Mouse (Mus musculus): ENCODE data around the gene Pigs. TPM values are rescaled to one million over a fixed set of nuclear protein-coding genes. Genes with fewer than 3 reads are reported as not detected.

Pigs gene
- total and polyA plus RNA-seq, 2 experiments from 2014 or later = 31.2 to 39.7 TPM

GRCm38 (mm10) chr11:78324965-78325364 is 3.2 kb upstream of the Pigs start:
- Histone ChIP-seq H3K9me3 (replicated peaks; ENCODE audit: control insufficient read depth, low read length) (no peaks in the 10 kb centered on the region), H3K9ac (replicated peaks; ENCODE audit: low read depth, low read length) (no peak overlapping the region), H3K27me3 (ENCODE audit: control insufficient read depth, insufficient read depth, low read length) (no peaks in the 10 kb centered on the region), H3K4me1 (ENCODE audit: control insufficient read depth, insufficient read depth) (peaks cover 28% of the 10 kb centered on the region), H3K4me2 (ENCODE audit: low read depth, low read length) (no peak overlapping the region), H3K36me3 (replicated peaks; ENCODE audit: control insufficient read depth, insufficient read depth, low read length) (peaks cover 16% of the 10 kb centered on the region; the same call in 1 of the 2 replicates), H3K27ac (ENCODE audit: low read depth) (no peak overlapping the region), H3K4me3 (ENCODE audit: low read depth, low read length) (no peak overlapping the region)
- TF ChIP-seq EP300 (IDR thresholded peaks at IDR 0.05; ENCODE audit: low read depth) (no peak), CTCF (IDR thresholded peaks at IDR 0.05; ENCODE audit: low read depth) (no peak)
- 91% methylated on average over 12 of the region's 12 CpGs for WGBS
- DNase-seq (ENCODE audit: low spot score) = no peak
- ATAC-seq (ENCODE audit: insufficient read depth, low read depth) = no peak

GRCm38 (mm10) chr11:78327215-78327614 is 1.0 kb upstream of the Pigs start:
- Histone ChIP-seq H3K27me3 (ENCODE audit: control insufficient read depth, insufficient read depth, low read length) (no peaks in the 10 kb centered on the region), H3K9ac (replicated peaks; ENCODE audit: low read depth, low read length) (no peak overlapping the region), H3K4me1 (ENCODE audit: control insufficient read depth, insufficient read depth) (peaks cover 28% of the 10 kb centered on the region), H3K4me2 (ENCODE audit: low read depth, low read length) (no peak overlapping the region), H3K27ac (ENCODE audit: low read depth) (no peak overlapping the region), H3K9me3 (replicated peaks; ENCODE audit: control insufficient read depth, low read length) (no peaks in the 10 kb centered on the region), H3K4me3 (ENCODE audit: low read depth, low read length) (no peak overlapping the region), H3K36me3 (replicated peaks; ENCODE audit: control insufficient read depth, insufficient read depth, low read length) (no peaks in the 10 kb centered on the region)
- WGBS = 92% methylated on average over 4 of the region's 4 CpGs
- DNase-seq (ENCODE audit: low spot score) (no peak), ATAC-seq (ENCODE audit: insufficient read depth, low read depth) (no peak)
- TF ChIP-seq EP300 (IDR thresholded peaks at IDR 0.05; ENCODE audit: low read depth) (no peak), CTCF (IDR thresholded peaks at IDR 0.05; ENCODE audit: low read depth) (no peak)

- Histone ChIP-seq H3K27me3 (ENCODE audit: control insufficient read depth, insufficient read depth, low read length) (no peaks in the 10 kb centered on the region), H3K9me3 (replicated peaks; ENCODE audit: control insufficient read depth, low read length) (no peaks in the 10 kb centered on the region), H3K4me2 (ENCODE audit: low read depth, low read length) (peak overlapping the region; percentile 95), H3K4me1 (ENCODE audit: control insufficient read depth, insufficient read depth) (peaks cover 14% of the 10 kb centered on the region; the same call in 1 of the 2 replicates), H3K27ac (ENCODE audit: low read depth) (no peak overlapping the region), H3K36me3 (replicated peaks; ENCODE audit: control insufficient read depth, insufficient read depth, low read length) (0 out of 2 replicates have a peak, but pooled peaks cover 3% of the 10 kb centered on the region), H3K9ac (replicated peaks; ENCODE audit: low read depth, low read length) (peak overlapping the region; percentile 86), H3K4me3 (ENCODE audit: low read depth, low read length) (peak overlapping the region; percentile 91)
- ATAC-seq (ENCODE audit: insufficient read depth, low read depth) (peak; percentile 50), DNase-seq (ENCODE audit: low spot score) (no peak)
- WGBS = under 1% methylated on average over 31 of the region's 41 CpGs
- TF ChIP-seq EP300 (IDR thresholded peaks at IDR 0.05; ENCODE audit: low read depth) (no peak), CTCF (IDR thresholded peaks at IDR 0.05; ENCODE audit: low read depth) (no peak)
Measured at GRCm38 (mm10) chr11:78328512-78329056, 369 bp downstream of the Pigs start.

GRCm38 (mm10) chr11:78332676-78333075 is 4.5 kb downstream of the Pigs start:
- Histone ChIP-seq H3K4me3 (ENCODE audit: low read depth, low read length) (no peak overlapping the region), H3K4me1 (ENCODE audit: control insufficient read depth, insufficient read depth) (peaks cover 9% of the 10 kb centered on the region; the same call in 1 of the 2 replicates), H3K27ac (ENCODE audit: low read depth) (no peak overlapping the region), H3K36me3 (replicated peaks; ENCODE audit: control insufficient read depth, insufficient read depth, low read length) (peaks cover 18% of the 10 kb centered on the region), H3K27me3 (ENCODE audit: control insufficient read depth, insufficient read depth, low read length) (no peaks in the 10 kb centered on the region), H3K9me3 (replicated peaks; ENCODE audit: control insufficient read depth, low read length) (no peaks in the 10 kb centered on the region), H3K9ac (replicated peaks; ENCODE audit: low read depth, low read length) (no peak overlapping the region), H3K4me2 (ENCODE audit: low read depth, low read length) (no peak overlapping the region)
- ATAC-seq (ENCODE audit: insufficient read depth, low read depth) (no peak), DNase-seq (ENCODE audit: low spot score) (no peak)
- no peak for TF ChIP-seq EP300 (IDR thresholded peaks at IDR 0.05; ENCODE audit: low read depth)
- no peak for TF ChIP-seq CTCF (IDR thresholded peaks at IDR 0.05; ENCODE audit: low read depth)
- WGBS = 93% methylated on average over 12 of the region's 12 CpGs

- WGBS = 89% methylated on average over 5 of the region's 5 CpGs
- no peak for DNase-seq (ENCODE audit: low spot score)
- Histone ChIP-seq H3K27ac (ENCODE audit: low read depth) (no peak overlapping the region), H3K9ac (replicated peaks; ENCODE audit: low read depth, low read length) (no peak overlapping the region), H3K4me2 (ENCODE audit: low read depth, low read length) (no peak overlapping the region), H3K4me3 (ENCODE audit: low read depth, low read length) (no peak overlapping the region), H3K27me3 (ENCODE audit: control insufficient read depth, insufficient read depth, low read length) (no peaks in the 10 kb centered on the region), H3K36me3 (replicated peaks; ENCODE audit: control insufficient read depth, insufficient read depth, low read length) (peaks cover 23% of the 10 kb centered on the region), H3K4me1 (ENCODE audit: control insufficient read depth, insufficient read depth) (peaks cover 4% of the 10 kb centered on the region; the same call in 1 of the 2 replicates), H3K9me3 (replicated peaks; ENCODE audit: control insufficient read depth, low read length) (no peaks in the 10 kb centered on the region)
- TF ChIP-seq CTCF (IDR thresholded peaks at IDR 0.05; ENCODE audit: low read depth) = no peak
- no peak for TF ChIP-seq EP300 (IDR thresholded peaks at IDR 0.05; ENCODE audit: low read depth)
- no peak for ATAC-seq (ENCODE audit: insufficient read depth, low read depth)
Measured at GRCm38 (mm10) chr11:78333992-78334391, 5.8 kb downstream of the Pigs start.

DNA sequence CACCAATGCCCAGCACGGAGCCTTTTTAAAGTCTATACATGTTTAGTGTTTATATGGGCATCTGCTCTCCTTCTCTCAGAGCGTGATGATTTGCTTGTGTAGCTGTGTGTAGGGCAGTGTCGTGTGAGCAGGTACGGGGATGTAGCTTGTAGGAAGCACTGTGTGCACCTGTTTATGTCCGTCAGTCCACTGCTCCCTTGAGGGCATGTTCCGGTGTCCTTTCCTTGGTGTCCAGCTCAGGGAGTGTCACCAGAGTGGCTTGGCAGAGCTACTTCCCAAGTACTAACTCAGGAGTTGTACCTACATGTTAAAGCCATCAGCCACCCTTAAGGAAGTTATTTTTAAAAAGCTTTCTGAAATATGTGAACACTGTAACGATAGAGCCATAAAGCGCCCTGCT is 8.8 kb downstream of the Pigs start:
- 89% methylated on average over 8 of the region's 8 CpGs for WGBS
- H3K36me3 ChIP-seq (replicated peaks; ENCODE audit: control insufficient read depth, insufficient read depth, low read length) = peaks cover 34% of the 10 kb centered on the region
- no peak overlapping the region for H3K9ac ChIP-seq (replicated peaks; ENCODE audit: low read depth, low read length)
- no peaks in the 10 kb centered on the region for H3K9me3 ChIP-seq (replicated peaks; ENCODE audit: control insufficient read depth, low read length)
- H3K4me3 ChIP-seq (ENCODE audit: low read depth, low read length) = no peak overlapping the region
- no peak overlapping the region for H3K27ac ChIP-seq (ENCODE audit: low read depth)
- TF ChIP-seq EP300 (IDR thresholded peaks at IDR 0.05; ENCODE audit: low read depth) (no peak), CTCF (IDR thresholded peaks at IDR 0.05; ENCODE audit: low read depth) (no peak)
- no peaks in the 10 kb centered on the region for H3K27me3 ChIP-seq (ENCODE audit: control insufficient read depth, insufficient read depth, low read length)
- DNase-seq (ENCODE audit: low spot score) (no peak), ATAC-seq (ENCODE audit: insufficient read depth, low read depth) (no peak)
- no peaks in the 10 kb centered on the region for H3K4me1 ChIP-seq (ENCODE audit: control insufficient read depth, insufficient read depth)
- no peak overlapping the region for H3K4me2 ChIP-seq (ENCODE audit: low read depth, low read length)

All from heart, postnatal 0 days (tissue).